Comparison of ENCODE assay signal across 18 mouse cellular contexts in the genomic region with DNA sequence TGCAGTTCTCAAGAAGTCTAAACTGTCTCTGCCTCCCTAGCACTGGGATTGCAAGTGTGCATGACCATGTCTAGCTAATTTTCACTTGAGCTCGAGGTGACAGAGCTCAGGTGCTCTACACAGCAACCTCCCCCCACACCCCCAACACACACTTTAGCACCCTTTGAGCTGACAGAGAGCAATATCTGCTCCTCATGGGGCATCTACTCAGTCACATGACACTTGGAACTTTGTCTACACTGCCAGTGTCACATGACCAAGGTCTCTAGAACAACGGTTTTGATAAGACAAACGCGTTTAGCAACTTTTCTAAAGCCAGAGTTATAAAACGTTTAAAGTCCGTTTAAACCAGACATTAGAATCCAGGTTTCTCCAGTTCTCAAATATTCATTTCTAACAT.
DNase-seq lines count a peak whose midpoint lies in the region; ATAC-seq lines count a peak whose summit lies in the region.
"Had no signal": no experiment of that assay in that cellular context is flagged by ENCODE, and none has a peak within 500 bp of the region (broad histone marks: within the 10 kb centered on the region; RNA-seq: fewer than 3 reads in every experiment).

No protein-coding gene starts in this region.

- H3K36me3 ChIP-seq in midbrain, embryonic 11.5 days (ENCODE audit: control insufficient read depth, insufficient read depth, low read length) = no peaks in the 10 kb centered on the region
- no peaks in the 10 kb centered on the region for H3K36me3 ChIP-seq in midbrain, embryonic 14.5 days (ENCODE audit: control insufficient read depth, insufficient read depth, low read length)
- H3K36me3 ChIP-seq in intestine, embryonic 16.5 days (ENCODE audit: control insufficient read depth, insufficient read depth, low read length) = no peaks in the 10 kb centered on the region
- H3K36me3 ChIP-seq: embryonic facial prominence, embryonic 10.5 days; embryonic facial prominence, embryonic 12.5 days; forebrain, embryonic 15.5 days had no signal

- no peaks in the 10 kb centered on the region for H3K4me1 ChIP-seq in midbrain, embryonic 11.5 days (ENCODE audit: control insufficient read depth, insufficient read depth, low read length)
- H3K4me1 ChIP-seq in midbrain, embryonic 14.5 days (ENCODE audit: control insufficient read depth, insufficient read depth, low read length) = no peaks in the 10 kb centered on the region
- H3K4me1 ChIP-seq in intestine, embryonic 16.5 days (ENCODE audit: control insufficient read depth, insufficient read depth, low read length) = no peaks in the 10 kb centered on the region
- H3K4me1 ChIP-seq: embryonic facial prominence, embryonic 10.5 days; embryonic facial prominence, embryonic 12.5 days; forebrain, embryonic 13.5 days; forebrain, embryonic 15.5 days had no signal

- H3K4me3 ChIP-seq in midbrain, embryonic 11.5 days (ENCODE audit: low read depth, low read length) = no peak overlapping the region
- no peak overlapping the region for H3K4me3 ChIP-seq in midbrain, embryonic 14.5 days (replicated peaks; ENCODE audit: low read depth, low read length)
- H3K4me3 ChIP-seq in intestine, embryonic 16.5 days (ENCODE audit: low read length) = no peak overlapping the region
- H3K4me3 ChIP-seq: embryonic facial prominence, embryonic 10.5 days; embryonic facial prominence, embryonic 12.5 days; forebrain, embryonic 13.5 days; forebrain, embryonic 15.5 days had no signal

- DNase-seq in midbrain, embryonic 11.5 days (ENCODE audit: low spot score, missing footprints) = peak; percentile 77
- DNase-seq in midbrain, embryonic 14.5 days = no peak
- no peak for DNase-seq in right cerebral cortex, adult 18-20 months
- DNase-seq in adrenal gland, postnatal 25 days = no peak
- DNase-seq: adrenal gland, adult 2 months; adrenal gland, postnatal 10 days; adrenal gland, postnatal 36 days; cerebellum, adult 11-12 months; cerebellum, adult 2 months; cerebellum, adult 9-10 months; cerebellum, postnatal 10 days; cerebellum, postnatal 25 days; forebrain, postnatal 0 days had no signal

- H3K27me3 ChIP-seq in midbrain, embryonic 11.5 days (ENCODE audit: control insufficient read depth, insufficient read depth, low read length) = no peaks in the 10 kb centered on the region
- no peaks in the 10 kb centered on the region for H3K27me3 ChIP-seq in midbrain, embryonic 14.5 days (ENCODE audit: control insufficient read depth, insufficient read depth, low read length)
- no peaks in the 10 kb centered on the region for H3K27me3 ChIP-seq in intestine, embryonic 16.5 days (replicated peaks; ENCODE audit: control insufficient read depth, insufficient read depth, low read length)
- H3K27me3 ChIP-seq: embryonic facial prominence, embryonic 12.5 days; forebrain, embryonic 13.5 days; forebrain, embryonic 15.5 days had no signal

- no peak overlapping the region for H3K9ac ChIP-seq in midbrain, embryonic 11.5 days (ENCODE audit: low read length)
- H3K9ac ChIP-seq in midbrain, embryonic 14.5 days (replicated peaks; ENCODE audit: low read length) = no peak overlapping the region
- H3K9ac ChIP-seq in intestine, embryonic 16.5 days (ENCODE audit: low read depth, low read length) = no peak overlapping the region
- H3K9ac ChIP-seq: embryonic facial prominence, embryonic 12.5 days; forebrain, embryonic 13.5 days; forebrain, embryonic 15.5 days; forebrain, postnatal 0 days had no signal

- ATAC-seq in midbrain, embryonic 11.5 days (ENCODE audit: low FRiP score) = no peak
- no peak for ATAC-seq in midbrain, embryonic 14.5 days (ENCODE audit: low FRiP score, low TSS enrichment)
- peak; percentile 87 for ATAC-seq in intestine, embryonic 16.5 days
- ATAC-seq: forebrain, embryonic 13.5 days; forebrain, embryonic 15.5 days had no signal

- no peak overlapping the region for H3K4me2 ChIP-seq in midbrain, embryonic 11.5 days
- H3K4me2 ChIP-seq in midbrain, embryonic 14.5 days (ENCODE audit: low read length) = no peak overlapping the region
- H3K4me2 ChIP-seq in intestine, embryonic 16.5 days (ENCODE audit: low read depth, low read length) = no peak overlapping the region
- H3K4me2 ChIP-seq: embryonic facial prominence, embryonic 12.5 days; forebrain, embryonic 13.5 days; forebrain, embryonic 15.5 days had no signal

- H3K9me3 ChIP-seq in midbrain, embryonic 11.5 days (ENCODE audit: control insufficient read depth, low read length) = no peaks in the 10 kb centered on the region
- H3K9me3 ChIP-seq in midbrain, embryonic 14.5 days (ENCODE audit: control insufficient read depth, low read length) = no peaks in the 10 kb centered on the region
- no peaks in the 10 kb centered on the region for H3K9me3 ChIP-seq in intestine, embryonic 16.5 days (ENCODE audit: control insufficient read depth, low read length)
- H3K9me3 ChIP-seq: embryonic facial prominence, embryonic 10.5 days; embryonic facial prominence, embryonic 12.5 days; forebrain, embryonic 13.5 days; forebrain, embryonic 15.5 days had no signal

- 95% methylated on average over 6 of the region's 6 CpGs for WGBS in midbrain, embryonic 11.5 days
- 95% methylated on average over 6 of the region's 6 CpGs for WGBS in midbrain, embryonic 14.5 days
- WGBS in intestine, embryonic 16.5 days = 69% methylated on average over 6 of the region's 6 CpGs

- H3K27ac ChIP-seq in midbrain, embryonic 11.5 days (ENCODE audit: low read depth, low read length) = no peak overlapping the region
- H3K27ac ChIP-seq in midbrain, embryonic 14.5 days (replicated peaks; ENCODE audit: low read depth, low read length) = no peak overlapping the region
- H3K27ac ChIP-seq in intestine, embryonic 16.5 days (ENCODE audit: low read length) = no peak overlapping the region
- H3K27ac ChIP-seq: embryonic facial prominence, embryonic 10.5 days; embryonic facial prominence, embryonic 12.5 days; forebrain, embryonic 13.5 days; forebrain, embryonic 15.5 days had no signal
